Mouse (Mus musculus) cerebellum, postnatal 36 days (tissue): ENCODE data around the gene Hist1h2bp.
"Not testable (repeated sequence)": the region's sequence is repeated elsewhere in the genome, so short reads cannot be mapped to it uniquely, and the experiment has no call there.

Experiments used
- DNase-seq, 2 experiments: peaks; one replicate each; pipeline ENCODE4 v3.0.0; 2021 to 2022; ENCODE audit warnings: mixed read lengths in 2 of 2

Hist1h2bp gene

GRCm38 (mm10) chr13:21783734-21784161 is 3.5 kb upstream of the Hist1h2bp start:
- no peak for DNase-seq

DNA sequence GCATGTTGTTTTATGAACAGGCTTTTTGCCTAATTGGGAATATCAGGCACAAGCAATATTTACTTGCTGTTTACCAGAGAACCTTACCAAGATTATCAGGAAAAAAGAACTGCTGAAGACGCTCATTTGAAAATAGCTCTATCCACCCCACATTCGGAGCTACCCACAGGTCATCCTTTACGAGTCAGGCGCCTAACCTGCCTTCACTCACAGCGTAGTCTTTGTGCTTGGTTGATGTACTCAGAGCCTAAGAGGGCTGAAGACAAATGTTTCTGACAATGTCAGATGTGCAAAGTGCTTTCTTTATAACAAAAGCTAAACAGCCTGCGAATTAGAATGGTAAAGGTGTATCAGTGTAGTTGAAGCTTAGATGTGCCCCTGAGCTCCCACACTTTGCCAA is 3.0 kb upstream of the Hist1h2bp start:
- no peak for DNase-seq

DNA sequence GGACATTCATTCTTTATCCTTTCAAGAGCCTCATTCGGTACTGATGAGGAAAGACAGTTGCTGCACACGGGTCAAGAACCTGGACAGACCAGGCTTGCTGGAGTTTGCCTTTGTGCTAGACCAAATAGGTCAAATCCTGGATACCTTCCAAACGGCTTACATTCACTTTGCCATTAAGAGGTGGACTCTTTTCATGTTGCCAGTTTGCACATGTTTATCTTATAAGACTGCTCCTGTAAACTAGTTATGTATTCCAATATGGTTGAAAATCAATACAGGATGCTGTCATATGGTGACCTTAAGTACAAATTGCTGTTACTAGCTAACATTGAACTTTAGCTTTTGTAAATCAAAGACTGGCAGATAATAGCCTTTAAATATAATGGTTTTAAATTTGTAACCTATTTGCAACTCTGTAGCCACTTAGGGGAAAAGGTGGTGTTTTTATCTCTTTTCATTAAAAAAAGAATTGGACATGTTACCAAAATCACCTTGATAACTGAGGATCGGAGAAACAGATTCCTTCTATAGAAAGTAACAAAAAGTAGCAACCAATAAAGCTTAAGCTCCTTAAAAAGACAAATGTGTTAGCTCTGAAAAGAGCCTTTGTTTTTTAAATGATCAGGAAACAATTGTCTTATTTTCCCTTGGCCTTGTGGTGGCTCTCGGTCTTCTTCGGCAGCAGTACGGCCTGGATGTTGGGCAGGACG is 917 bp upstream of the Hist1h2bp start:
- no peak for DNase-seq

GRCm38 (mm10) chr13:21787760-21788593 is 716 bp downstream of the Hist1h2bp start:
- DNase-seq: no peak

GRCm38 (mm10) chr13:21789925-21790324 is 2.7 kb downstream of the Hist1h2bp start:
- DNase-seq: no peak

GRCm38 (mm10) chr13:21790601-21791283 is 3.5 kb downstream of the Hist1h2bp start:
- DNase-seq: no peak

GRCm38 (mm10) chr13:21795584-21795983 is 8.3 kb downstream of the Hist1h2bp start:
- DNase-seq: no peak

- not testable (repeated sequence) for DNase-seq
Observed at GRCm38 (mm10) chr13:21797163-21797562, 9.9 kb downstream of the Hist1h2bp start.

DNA sequence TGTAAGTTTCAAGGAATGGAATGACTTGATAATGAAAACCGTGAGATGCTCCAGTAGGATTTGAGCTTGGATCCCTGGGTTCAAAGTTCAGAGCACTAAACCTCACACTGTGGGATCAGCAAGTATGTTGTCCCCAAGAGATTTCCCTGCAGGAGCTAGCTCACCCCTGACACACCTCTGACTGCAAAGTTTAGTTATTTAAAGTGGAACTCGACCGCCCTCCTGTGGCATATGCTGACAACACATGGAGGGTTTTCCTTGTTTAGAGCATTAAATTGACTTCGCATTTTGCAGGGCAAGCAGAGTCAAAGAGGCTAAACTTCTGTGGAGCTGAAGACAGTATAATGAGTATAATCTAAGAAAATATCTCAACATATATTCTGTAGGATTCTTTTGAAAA is 15.8 kb downstream of the Hist1h2bp start:
- DNase-seq: not testable (repeated sequence)

DNA sequence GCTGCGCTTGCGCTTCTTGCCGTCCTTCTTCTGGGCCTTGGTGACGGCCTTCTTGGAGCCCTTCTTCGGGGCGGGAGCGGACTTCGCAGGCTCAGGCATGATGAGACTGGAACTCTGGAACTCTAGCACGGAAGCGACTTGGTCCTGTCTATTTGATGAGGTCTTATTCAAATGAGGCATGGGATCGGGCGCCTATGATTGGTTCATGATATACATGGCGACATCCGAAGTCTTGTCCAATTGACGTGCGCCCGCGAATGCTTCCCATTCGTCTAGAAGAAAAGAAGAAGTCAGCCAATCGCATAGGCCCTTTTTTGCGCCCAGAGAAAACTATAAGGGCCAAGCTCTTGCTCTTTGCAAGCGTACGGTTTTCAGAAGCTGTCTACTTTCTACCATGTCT is 22.8 kb downstream of the Hist1h2bp start, which contains the start of the genes Hist1h2bq and Hist1h2ao:
Hist1h2bq (minus strand) TSS at position 125 of the 400 bp plus-strand sequence.
Hist1h2ao (plus strand) TSS at position 393 of the 400 bp plus-strand sequence.
- DNase-seq: not testable (repeated sequence)

DNA sequence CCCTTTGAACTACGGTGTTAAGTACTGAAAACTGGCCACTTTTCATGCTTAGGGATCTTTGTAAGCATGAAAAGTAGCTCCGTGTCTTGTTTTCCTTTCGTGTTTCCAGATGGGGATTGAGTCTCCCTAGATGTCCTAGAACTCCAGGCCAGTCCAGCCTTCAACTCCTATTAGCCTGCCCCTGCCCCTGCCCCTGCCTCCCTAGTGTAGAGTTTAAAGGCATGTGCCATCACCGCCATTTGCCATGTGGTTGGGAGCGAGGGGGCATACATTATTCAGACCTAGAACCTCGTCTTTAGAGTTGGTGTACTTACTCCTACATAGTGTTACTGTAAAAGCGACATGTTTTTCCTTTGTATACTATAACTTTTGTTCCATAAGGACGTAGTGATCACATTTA is 23.8 kb downstream of the Hist1h2bp start:
- not testable (repeated sequence) for DNase-seq

GRCm38 (mm10) chr13:21811539-21811938 is 24.3 kb downstream of the Hist1h2bp start, which contains the start of gene Hist1h4m:
TSS of gene Hist1h4m (plus strand) at chr13:21811746.
- DNase-seq: peak; percentile 26 to 53

GRCm38 (mm10) chr13:21812092-21812491 is 24.8 kb downstream of the Hist1h2bp start:
- DNase-seq: not testable (repeated sequence)

- DNase-seq: not testable (repeated sequence)
Observed at GRCm38 (mm10) chr13:21820082-21820890, 33.0 kb downstream of the Hist1h2bp start.

GRCm38 (mm10) chr13:21828511-21828910 is 41.2 kb downstream of the Hist1h2bp start:
- no peak for DNase-seq

GRCm38 (mm10) chr13:21830344-21830743 is 43.1 kb downstream of the Hist1h2bp start:
- DNase-seq: no peak

- peak; percentile 17 to 40 for DNase-seq
Observed at GRCm38 (mm10) chr13:21831418-21832394, 44.4 kb downstream of the Hist1h2bp start, which contains the start of gene Hist1h4n. TSS of gene Hist1h4n (minus strand) at chr13:21832196.

DNA sequence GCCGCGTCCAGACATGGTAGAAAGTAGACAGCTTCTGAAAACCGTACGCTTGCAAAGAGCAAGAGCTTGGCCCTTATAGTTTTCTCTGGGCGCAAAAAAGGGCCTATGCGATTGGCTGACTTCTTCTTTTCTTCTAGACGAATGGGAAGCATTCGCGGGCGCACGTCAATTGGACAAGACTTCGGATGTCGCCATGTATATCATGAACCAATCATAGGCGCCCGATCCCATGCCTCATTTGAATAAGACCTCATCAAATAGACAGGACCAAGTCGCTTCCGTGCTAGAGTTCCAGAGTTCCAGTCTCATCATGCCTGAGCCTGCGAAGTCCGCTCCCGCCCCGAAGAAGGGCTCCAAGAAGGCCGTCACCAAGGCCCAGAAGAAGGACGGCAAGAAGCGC is 46.2 kb downstream of the Hist1h2bp start, which contains the start of the genes Hist1h2ap and Hist1h2br:
Hist1h2ap (minus strand) TSS at position 47 of the 400 bp plus-strand sequence.
Hist1h2br (plus strand) TSS at position 283 of the 400 bp plus-strand sequence.
- DNase-seq: not testable (repeated sequence)
